Mouse (Mus musculus) lung, postnatal 0 days (tissue): ENCODE measurements around the gene Hydin.

Experiments used
- CTCF ChIP-seq: IDR thresholded peaks from 2 replicates; pipeline ENCODE4 v1.5.1; 2016; ENCODE audit warnings: antibody characterized with exemption, mild to moderate bottlenecking
- EP300 ChIP-seq: IDR thresholded peaks from 2 replicates; pipeline ENCODE4 v1.6.1; 2016; ENCODE audit warnings: antibody characterized with exemption, mild to moderate bottlenecking, control low read depth

DNA sequence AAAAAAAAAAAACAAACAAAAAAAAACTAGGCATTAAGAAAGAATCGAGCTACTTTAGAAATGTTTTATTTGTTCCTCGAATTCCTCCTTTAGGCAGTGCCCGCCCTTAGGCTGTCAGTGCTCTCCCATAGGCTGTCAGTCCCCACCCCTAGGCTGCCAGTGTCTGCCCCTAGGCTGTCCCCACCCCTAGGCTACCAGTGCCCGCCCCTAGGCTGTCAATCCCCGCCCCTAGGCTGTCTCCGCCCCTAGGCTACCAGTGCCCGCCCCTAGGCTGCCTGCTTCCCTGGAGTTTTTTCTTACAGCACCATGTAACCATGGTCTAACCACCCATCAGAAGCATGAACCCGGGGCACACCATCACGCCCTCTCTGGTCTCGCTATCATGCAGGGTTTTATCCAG lies 233.5 kb downstream of the Hydin start:
- TF ChIP-seq CTCF (no peak), EP300 (no peak)
